Mouse (Mus musculus) liver, embryonic 14.5 days (tissue): ENCODE measurements at regions not wholly inside any gene's neighbourhood (a gene's known extent, or its start where the extent isn't known, plus 50 kb on each side); places are given as distances from the start of the nearest gene placed in this dataset.

Experiments
- ATAC-seq: fragments of 200-750 bp; cut with Nextera tagmentation; 2 replicates; pipeline ENCODE4 v1.8.0; 2017; ENCODE audit warnings: moderate number of reproducible peaks, mild to moderate bottlenecking, moderate library complexity; ENCODE audit not compliant: insufficient read depth
- DNase-seq, 3 experiments: peaks; one replicate each; pipeline ENCODE4 v3.0.0-alpha.2; 2012 to 2013; ENCODE audit warnings: low read depth in 3 of 3, low spot score in 3 of 3
- H3K27ac ChIP-seq: fragments of 300-500 bp; sonication (generic); 2 replicates; pipeline ENCODE4 v1.5.1; 2014; ENCODE audit warnings: moderate library complexity, mild to moderate bottlenecking, control low read depth, inconsistent platforms
- H3K27me3 ChIP-seq: fragments of 300-500 bp; sonication (generic); 2 replicates; pipeline ENCODE4 v1.6.1; 2014; ENCODE audit warnings: mild to moderate bottlenecking, low read length, moderate library complexity; ENCODE audit not compliant: control insufficient read depth, insufficient read depth
- H3K36me3 ChIP-seq: fragments of 300-500 bp; sonication (generic); replicated peaks from 2 replicates; pipeline ENCODE4 v1.6.1; 2014; ENCODE audit warnings: low read depth; ENCODE audit not compliant: control insufficient read depth, insufficient read depth
- H3K4me1 ChIP-seq, 2 experiments: fragments of 200-500 bp in 1 of 2; fragments of 300-500 bp in 1 of 2; sonication (generic) in 1 of 2; replicated peaks; 2 replicates each; pipeline ENCODE4 v1.6.1; 2012 to 2014; ENCODE audit warnings: antibody characterized with exemption in 1 of 2, inconsistent platforms in 1 of 2, low read length in 1 of 2; ENCODE audit not compliant: control insufficient read depth in 2 of 2, insufficient read depth in 2 of 2
- H3K4me2 ChIP-seq: fragments of 300-500 bp; sonication (generic); 2 replicates; pipeline ENCODE4 v1.6.1; 2014; ENCODE audit warnings: low read depth, mild to moderate bottlenecking, control low read depth, moderate library complexity
- H3K4me3 ChIP-seq, 2 experiments: fragments of 200-500 bp in 1 of 2; fragments of 300-500 bp in 1 of 2; sonication (generic) in 1 of 2; 2 replicates each; pipeline ENCODE4 v1.5.1; 2012 to 2014; ENCODE audit warnings: low read depth in 2 of 2, low read length in 2 of 2, mild to moderate bottlenecking in 2 of 2, control low read depth in 1 of 2, inconsistent platforms in 1 of 2, moderate library complexity in 1 of 2; ENCODE audit not compliant: insufficient read depth in 1 of 2
- H3K9ac ChIP-seq: fragments of 300-500 bp; sonication (generic); replicated peaks from 2 replicates; pipeline ENCODE4 v1.6.1; 2014; ENCODE audit warnings: mild to moderate bottlenecking, control low read depth, moderate library complexity
- H3K9me3 ChIP-seq: fragments of 300-500 bp; sonication (generic); 2 replicates; pipeline ENCODE4 v1.6.1; 2016; ENCODE audit warnings: low read length, mixed read lengths; ENCODE audit not compliant: control insufficient read depth
- CTCF ChIP-seq: IDR thresholded peaks from 2 replicates; pipeline ENCODE4 v1.5.1; 2016; ENCODE audit warnings: antibody characterized with exemption, low read depth, control low read depth
- EP300 ChIP-seq: IDR thresholded peaks from 2 replicates; pipeline ENCODE4 v1.6.1; 2016; ENCODE audit warnings: antibody characterized with exemption, low read depth
- WGBS: fragments of 180-500 bp; shearing (Covaris S2); extraction: QIAGEN DNeasy Blood & Tissue Kit; methylation state at CpG from one replicate; pipeline ENCODE4 v1.1.7; 2014; ENCODE audit not compliant: insufficient replicate concordance; 5-methylcytosine and 5-hydroxymethylcytosine counted together

DNA sequence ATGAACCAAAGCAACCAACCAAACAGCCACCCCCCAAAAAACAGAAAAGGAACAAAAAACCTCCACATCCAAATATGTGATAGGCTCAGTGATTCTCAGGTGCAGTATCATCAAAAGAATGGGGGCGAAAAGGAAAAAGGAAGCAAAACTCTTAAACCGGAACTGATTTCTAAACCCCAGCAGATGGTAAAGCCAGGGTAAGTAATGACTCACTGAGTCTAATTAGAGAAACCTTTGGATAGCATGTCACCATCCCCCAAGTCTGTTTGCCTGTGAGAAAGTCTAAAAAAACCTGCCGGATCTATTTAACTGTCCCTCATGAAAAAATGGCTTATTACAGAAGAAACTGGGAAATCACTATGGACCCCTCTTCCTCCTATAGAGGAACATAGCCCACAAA lies 1097.8 kb downstream of the 4930444P10Rik start:
- Histone ChIP-seq H3K4me1 (no peaks in the 10 kb centered on the region), H3K4me3 (no peak overlapping the region), H3K27ac (no peak overlapping the region), H3K9ac (no peak overlapping the region), H3K27me3 (no peaks in the 10 kb centered on the region), H3K4me2 (no peak overlapping the region), H3K36me3 (no peaks in the 10 kb centered on the region), H3K9me3 (no peaks in the 10 kb centered on the region)
- ATAC-seq (no peak), DNase-seq (no peak)
- TF ChIP-seq EP300 (no peak), CTCF (no peak)
- WGBS: 76% methylated on average over 3 of the region's 3 CpGs

DNA sequence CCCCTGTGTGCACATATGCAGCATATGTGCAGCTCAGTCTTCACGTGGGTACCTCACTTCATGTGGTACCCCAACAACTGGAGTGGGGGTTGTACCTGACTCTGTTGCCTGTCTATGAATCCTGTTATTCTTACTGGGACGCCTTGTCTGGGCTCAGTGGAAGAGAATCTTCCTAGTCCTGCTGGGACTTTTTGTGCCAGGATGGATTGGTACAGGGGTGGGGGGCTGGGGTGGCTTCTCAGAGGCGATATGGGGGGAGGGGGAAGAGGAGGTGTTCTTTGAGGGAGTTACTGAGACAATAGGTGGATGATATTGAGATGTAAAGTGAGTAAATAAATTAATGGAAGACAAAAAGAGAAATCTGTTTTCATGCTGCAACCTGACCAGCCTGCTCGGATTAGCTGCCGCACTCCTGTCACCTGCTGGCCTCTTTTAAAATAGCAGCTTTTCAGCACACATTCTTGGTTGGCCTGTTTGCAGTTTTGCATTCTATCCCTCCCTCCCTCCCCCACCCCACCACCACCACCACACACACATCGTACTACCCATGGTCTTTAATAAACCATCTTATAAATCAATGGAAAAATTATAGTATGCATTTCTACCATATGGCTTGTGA lies 1112.9 kb downstream of the 4930444P10Rik start:
- Histone ChIP-seq H3K27me3 (no peaks in the 10 kb centered on the region), H3K9me3 (no peaks in the 10 kb centered on the region), H3K4me1 (no peaks in the 10 kb centered on the region), H3K36me3 (no peaks in the 10 kb centered on the region), H3K4me3 (no peak overlapping the region), H3K4me2 (no peak overlapping the region), H3K27ac (no peak overlapping the region), H3K9ac (no peak overlapping the region)
- DNase-seq (no peak), ATAC-seq (no peak)
- TF ChIP-seq EP300 (no peak), CTCF (no peak)
- WGBS: 40% methylated on average over 6 of the region's 6 CpGs
